Comparison of ENCODE assay signal across 10 mouse cellular contexts in the genomic region with DNA sequence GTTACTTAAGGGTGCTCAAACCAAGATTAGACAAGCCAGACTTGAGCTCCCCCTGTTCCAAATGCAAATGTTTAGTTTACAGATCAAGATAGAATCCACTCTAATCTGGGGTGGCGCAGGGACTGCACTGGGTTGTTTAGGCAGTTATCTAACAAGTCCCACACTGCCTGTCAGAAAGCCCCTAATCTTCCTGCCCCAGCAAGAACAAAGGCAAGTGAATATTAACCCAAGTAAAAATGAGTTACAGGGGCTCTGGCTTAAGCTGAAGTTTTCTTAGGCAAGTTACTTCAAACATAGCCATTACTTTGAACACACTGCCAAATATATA. TPM values are rescaled to one million over a fixed set of nuclear protein-coding genes. Genes with fewer than 3 reads are reported as not detected.
DNase-seq lines count a peak whose midpoint lies in the region; ATAC-seq and TF ChIP-seq lines count a peak whose summit lies in the region.
"Had no signal": no experiment of that assay in that cellular context is flagged by ENCODE, and none has a peak within 500 bp of the region (broad histone marks: within the 10 kb centered on the region; RNA-seq: fewer than 3 reads in every experiment).

No protein-coding gene starts in this region.

- 51% methylated on average over 1 of the region's 1 CpGs for WGBS in kidney, embryonic 14.5 days
- WGBS in intestine, postnatal 0 days, result 32% methylated on average over 1 of the region's 1 CpGs

- no peak overlapping the region for H3K4me3 ChIP-seq in kidney, embryonic 14.5 days (ENCODE audit: low read length)
- H3K4me3 ChIP-seq in intestine, postnatal 0 days (ENCODE audit: low read depth, low read length), result no peak overlapping the region

- no peak for TF ChIP-seq CTCF in intestine, postnatal 0 days (IDR thresholded peaks at IDR 0.05; ENCODE audit: low read depth)

- H3K27ac ChIP-seq in kidney, embryonic 14.5 days (ENCODE audit: low read depth, low read length), result peak overlapping the region; percentile 76
- 0 out of 2 replicates have a peak overlapping the region, but pooled peaks have one; percentile 15 for H3K27ac ChIP-seq in intestine, postnatal 0 days (ENCODE audit: low read depth, low read length)

- H3K9ac ChIP-seq in kidney, embryonic 14.5 days (ENCODE audit: low read depth, low read length), result no peak overlapping the region
- no peak overlapping the region for H3K9ac ChIP-seq in intestine, postnatal 0 days (ENCODE audit: low read depth, low read length)
- H3K9ac ChIP-seq: forebrain, postnatal 0 days had no signal

- DNase-seq in kidney, adult 9 months, result no peak
- peak; percentile 46 for DNase-seq in embryo, embryonic 11 days
- no peak for DNase-seq in gastrocnemius, postnatal 25 days
- DNase-seq in layer of hippocampus, adult 18-20 months (ENCODE audit: low spot score in 2 of 2), result no peak
- DNase-seq: cerebellum, adult 2 months; forebrain, postnatal 0 days had no signal

- no peaks in the 10 kb centered on the region for H3K9me3 ChIP-seq in kidney, embryonic 14.5 days (ENCODE audit: control insufficient read depth, low read length)
- no peaks in the 10 kb centered on the region for H3K9me3 ChIP-seq in intestine, postnatal 0 days (ENCODE audit: control insufficient read depth)

- no peaks in the 10 kb centered on the region for H3K27me3 ChIP-seq in kidney, embryonic 14.5 days (ENCODE audit: control insufficient read depth, insufficient read depth, low read length)
- H3K27me3 ChIP-seq in intestine, postnatal 0 days (replicated peaks; ENCODE audit: control insufficient read depth, insufficient read depth, low read length), result no peaks in the 10 kb centered on the region

- H3K36me3 ChIP-seq in kidney, embryonic 14.5 days (ENCODE audit: control insufficient read depth, insufficient read depth, low read length), result no peaks in the 10 kb centered on the region
- no peaks in the 10 kb centered on the region for H3K36me3 ChIP-seq in intestine, postnatal 0 days (ENCODE audit: control insufficient read depth, insufficient read depth)

- 0 out of 2 replicates have a peak, but pooled peaks cover 3% of the 10 kb centered on the region for H3K4me1 ChIP-seq in kidney, embryonic 14.5 days (ENCODE audit: control insufficient read depth, insufficient read depth, low read length)
- H3K4me1 ChIP-seq in intestine, postnatal 0 days (replicated peaks; ENCODE audit: control insufficient read depth, insufficient read depth, low read length), result no peaks in the 10 kb centered on the region

- ATAC-seq in kidney, embryonic 14.5 days (ENCODE audit: low FRiP score, low TSS enrichment), result no peak
- no peak for ATAC-seq in intestine, postnatal 0 days
- peak; percentile 96 for ATAC-seq in megakaryocyte-erythroid progenitor cell, adult 5-6 weeks (replicated peaks; ENCODE audit: low FRiP score, low TSS enrichment, poor library complexity, severe bottlenecking)
- ATAC-seq in monocyte, adult 5-6 weeks (replicated peaks; ENCODE audit: insufficient number of reproducible peaks, low FRiP score, low TSS enrichment, poor library complexity, severe bottlenecking), result no peak
- ATAC-seq: forebrain, postnatal 0 days had no signal

- H3K4me2 ChIP-seq in kidney, embryonic 14.5 days (replicated peaks; ENCODE audit: low read depth, low read length), result no peak overlapping the region
- H3K4me2 ChIP-seq in intestine, postnatal 0 days (replicated peaks; ENCODE audit: low read depth), result no peak overlapping the region

RNA-seq across cellular contexts. Expression of a gene that starts 33.5 kb away (rescaled TPM):
- 73.0 and 90.1 TPM in 2 replicates for polyA plus RNA-seq in kidney, embryonic 14.5 days (2014; fragmentation: Nextera tagmentation; extraction: Ambion mirVana)
- polyA plus RNA-seq in intestine, postnatal 0 days (2015; fragmentation: Nextera tagmentation; extraction: Ambion mirVana), result 24.3 and 25.3 TPM in 2 replicates
- total RNA-seq in megakaryocyte-erythroid progenitor cell, adult 5-6 weeks (2014; fragmentation: Nextera tagmentation), result 185 and 197 TPM in 2 replicates
- 135 and 149 TPM in 2 replicates for total RNA-seq in megakaryocyte-erythroid progenitor cell, adult 5-6 weeks (2017)
- 10 to 100 TPM; 11.3 to 16.0 TPM for total RNA-seq in gastrocnemius, postnatal 25 days (2021)
- total RNA-seq in monocyte, adult 5-6 weeks (2017), result 34.2 to 56.3 TPM (median 38.3 TPM) in 3 replicates
- total RNA-seq in layer of hippocampus, adult 18-20 months (2021), result 10 to 100 TPM; 29.7 to 38.2 TPM
